Mouse (Mus musculus) bone marrow macrophage, adult 2 months (primary cell): Measurements from ENCODE around the gene Pik3cb. TPM values are rescaled to one million over a fixed set of nuclear protein-coding genes. Genes with fewer than 3 reads are reported as not detected.

ENCODE experiments used
- H3K27ac ChIP-seq: 2 replicates; pipeline ENCODE4 v1.5.1; 2012; ENCODE audit warnings: low read depth, low read length; ENCODE audit not compliant: insufficient read depth
- H3K4me1 ChIP-seq: 2 replicates; pipeline ENCODE4 v1.6.1; 2012; ENCODE audit warnings: low read length; ENCODE audit not compliant: control insufficient read depth, insufficient read depth
- H3K4me3 ChIP-seq: 2 replicates; pipeline ENCODE4 v1.5.1; 2012; ENCODE audit warnings: mild to moderate bottlenecking, low read length, moderate library complexity; ENCODE audit not compliant: insufficient read depth
- CTCF ChIP-seq: IDR thresholded peaks from 2 replicates; pipeline ENCODE4 v1.5.1; 2012; ENCODE audit warnings: low read depth, mild to moderate bottlenecking, low read length, moderate library complexity
- POLR2A ChIP-seq: IDR thresholded peaks from 2 replicates; pipeline ENCODE4 v1.6.1; 2012; ENCODE audit warnings: mild to moderate bottlenecking, low read depth, low read length, borderline replicate concordance
- polyA plus RNA-seq: library from polyadenylated mRNA; stranded (reverse); fragments of >200 nt; gene quantifications from 2 replicates; pipeline ENCODE4 v1.2.4, GENCODE M21; 2012; ENCODE audit not compliant: missing spikeins, insufficient read depth, insufficient read length

The Pik3cb gene
- polyA plus RNA-seq, 1 experiment = 15.6 TPM

- TF ChIP-seq CTCF (no peak), POLR2A (no peak)
- peak overlapping the region; percentile 3; the same call in 1 of the 2 replicates for H3K27ac ChIP-seq
Observed at GRCm38 (mm10) chr9:99131119-99131518, 9.3 kb downstream of the Pik3cb start.

GRCm38 (mm10) chr9:99127578-99127977 is 12.8 kb downstream of the Pik3cb start:
- TF ChIP-seq CTCF = no peak
- TF ChIP-seq POLR2A = no peak
- no peak overlapping the region for H3K4me3 ChIP-seq
- H3K27ac ChIP-seq = no peak overlapping the region

More at GRCm38 (mm10) chr9:99131119-99131518, 9.3 kb downstream of the Pik3cb start:
- H3K4me1 ChIP-seq = peaks cover 27% of the 10 kb centered on the region
- H3K4me3 ChIP-seq = no peak overlapping the region

GRCm38 (mm10) chr9:99122749-99123148 is 17.7 kb downstream of the Pik3cb start:
- Histone ChIP-seq H3K4me3 (no peak overlapping the region), H3K4me1 (peaks cover 20% of the 10 kb centered on the region), H3K27ac (no peak overlapping the region)
- TF ChIP-seq CTCF (no peak), POLR2A (no peak)

More at GRCm38 (mm10) chr9:99127578-99127977, 12.8 kb downstream of the Pik3cb start:
- peaks cover 25% of the 10 kb centered on the region for H3K4me1 ChIP-seq

GRCm38 (mm10) chr9:99112409-99112808 is 28.0 kb downstream of the Pik3cb start:
- Histone ChIP-seq H3K4me1 (peaks cover 36% of the 10 kb centered on the region), H3K27ac (no peak overlapping the region), H3K4me3 (no peak overlapping the region)
- TF ChIP-seq CTCF = no peak
- no peak for TF ChIP-seq POLR2A

- H3K27ac ChIP-seq = no peak overlapping the region
- peaks cover 39% of the 10 kb centered on the region for H3K4me1 ChIP-seq
- no peak overlapping the region for H3K4me3 ChIP-seq
- no peak for TF ChIP-seq POLR2A
- no peak for TF ChIP-seq CTCF
Observed at GRCm38 (mm10) chr9:99111085-99111484, 29.3 kb downstream of the Pik3cb start.

- H3K4me1 ChIP-seq = peaks cover 37% of the 10 kb centered on the region
- no peak for TF ChIP-seq CTCF
- TF ChIP-seq POLR2A = no peak
- H3K27ac ChIP-seq = peak overlapping the region; percentile 77
- H3K4me3 ChIP-seq = peak overlapping the region; percentile 37
Observed at GRCm38 (mm10) chr9:99110213-99110612, 30.2 kb downstream of the Pik3cb start.

GRCm38 (mm10) chr9:99109585-99109984 is 30.8 kb downstream of the Pik3cb start:
- H3K27ac ChIP-seq = peak overlapping the region; percentile 97
- peak overlapping the region; percentile 54 for H3K4me3 ChIP-seq
- peaks cover 37% of the 10 kb centered on the region for H3K4me1 ChIP-seq
- TF ChIP-seq POLR2A (no peak), CTCF (no peak)

GRCm38 (mm10) chr9:99104449-99104848 is 36.0 kb downstream of the Pik3cb start:
- TF ChIP-seq CTCF (0 out of 2 replicates have a peak, but pooled peaks have one; percentile 8), POLR2A (no peak)
- Histone ChIP-seq H3K4me3 (no peak overlapping the region), H3K27ac (no peak overlapping the region), H3K4me1 (peaks cover 21% of the 10 kb centered on the region)

GRCm38 (mm10) chr9:99103865-99104264 is 36.6 kb downstream of the Pik3cb start:
- Histone ChIP-seq H3K27ac (no peak overlapping the region), H3K4me1 (peaks cover 21% of the 10 kb centered on the region), H3K4me3 (no peak overlapping the region)
- no peak for TF ChIP-seq CTCF
- TF ChIP-seq POLR2A = no peak

GRCm38 (mm10) chr9:99098482-99099129 is 41.8 kb downstream of the Pik3cb start:
- H3K4me3 ChIP-seq = no peak overlapping the region
- TF ChIP-seq POLR2A (no peak), CTCF (no peak)
- peaks cover 10% of the 10 kb centered on the region for H3K4me1 ChIP-seq
- no peak overlapping the region for H3K27ac ChIP-seq
